Mouse (Mus musculus) spleen, adult 10 weeks (tissue): ENCODE measurements around the gene Bmp2. TPM values are rescaled to one million over a fixed set of nuclear protein-coding genes. Genes with fewer than 3 reads are reported as not detected.

Source experiments
- polyA plus RNA-seq: library from polyadenylated mRNA; stranded (reverse); fragments of 350-450 nt; fragmentation: Illumina TruSeq; extraction: RNeasy Lipid Tissue Mini Kit (QIAGEN cat#74804); gene quantifications from one replicate; pipeline ENCODE4 v1.2.3, GENCODE M21; 2015; ENCODE audit warnings: low replicate concordance; ENCODE audit not compliant: insufficient read depth

The Bmp2 gene
- polyA plus RNA-seq, result 8.6 TPM

GRCm38 (mm10) chr2:133552031-133552841 lies at the start of gene Bmp2:
Gene Bmp2 (plus strand): TSS chr2:133552159.

